Mouse (Mus musculus): ENCODE measurements around the gene Spata7.

DNA sequence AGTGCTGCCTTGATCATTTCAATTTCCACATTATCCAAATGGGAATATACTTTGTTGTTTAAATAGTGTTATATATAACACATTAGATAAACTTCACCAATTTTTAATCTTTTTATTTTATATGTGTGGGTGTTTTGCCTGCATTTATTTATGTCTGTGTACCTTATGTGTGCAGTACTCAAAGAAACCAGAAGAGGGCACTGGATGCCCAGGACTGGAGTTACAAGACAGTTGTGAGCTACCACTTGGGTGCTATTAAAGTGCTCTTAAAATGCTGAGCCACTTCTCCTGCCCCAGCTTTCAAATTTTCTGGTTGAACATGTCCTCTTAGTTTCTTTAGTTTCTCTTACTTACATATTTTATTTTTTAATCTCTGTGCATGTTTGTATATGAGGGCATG is 16.9 kb downstream of the Spata7 start:
- no peak for TF ChIP-seq CTCF (IDR thresholded peaks at IDR 0.05; ENCODE audit: borderline replicate concordance, insufficient read depth, low read length)
- TF ChIP-seq POLR2A (IDR thresholded peaks at IDR 0.05; ENCODE audit: low read depth, low read length), result no peak
